23 mouse cellular contexts compared by ENCODE assay signal in the genomic region with DNA sequence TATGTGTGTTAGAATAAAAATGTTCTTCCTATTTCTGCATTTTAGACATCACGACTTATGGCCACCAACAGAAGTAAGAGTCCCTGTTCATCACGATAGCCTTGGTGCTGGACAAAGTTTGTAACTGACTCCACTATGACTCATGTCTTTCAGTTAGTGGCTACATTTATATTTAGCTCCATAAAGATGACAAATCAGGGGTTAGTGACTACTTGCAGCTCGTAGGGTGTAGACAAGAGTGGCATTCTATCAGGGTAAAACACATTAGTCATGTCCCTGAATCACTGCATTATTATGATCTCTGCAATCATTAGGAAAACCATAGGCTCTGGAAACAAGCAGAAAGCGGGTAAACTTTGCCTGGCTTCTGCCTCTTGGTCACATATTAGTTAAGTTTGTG.
"Had no signal": no experiment of that assay in that cellular context is flagged by ENCODE, and none has a peak within 500 bp of the region (broad histone marks: within the 10 kb centered on the region; RNA-seq: fewer than 3 reads in every experiment).

No protein-coding gene starts in this region.

- H3K4me3 ChIP-seq: limb, embryonic 10.5 days; limb, embryonic 13.5 days; liver, embryonic 12.5 days; liver, embryonic 15.5 days; lung, embryonic 15.5 days; midbrain, embryonic 10.5 days; midbrain, embryonic 13.5 days; neural tube, embryonic 12.5 days; neural tube, embryonic 15.5 days; stomach, embryonic 15.5 days had no signal

- H3K4me2 ChIP-seq: limb, embryonic 13.5 days; liver, embryonic 12.5 days; liver, embryonic 15.5 days; lung, embryonic 15.5 days; midbrain, embryonic 13.5 days; neural tube, embryonic 12.5 days; neural tube, embryonic 15.5 days; stomach, embryonic 15.5 days had no signal

- H3K36me3 ChIP-seq: limb, embryonic 10.5 days; limb, embryonic 13.5 days; liver, embryonic 12.5 days; liver, embryonic 15.5 days; lung, embryonic 15.5 days; midbrain, embryonic 10.5 days; midbrain, embryonic 13.5 days; neural tube, embryonic 12.5 days; neural tube, embryonic 15.5 days; stomach, embryonic 15.5 days had no signal

- DNase-seq: kidney, adult 9 months; kidney, postnatal 14 days; kidney, postnatal 4 days; liver; lung, adult 18-20 months; lung, postnatal 10 days; lung, postnatal 36 days; right cerebral cortex, adult 18-20 months; right cerebral cortex, postnatal 25 days; spleen, adult 18-20 months; thymus, postnatal 25 days had no signal

- H3K27ac ChIP-seq: limb, embryonic 10.5 days; limb, embryonic 13.5 days; liver, embryonic 12.5 days; liver, embryonic 15.5 days; lung, embryonic 15.5 days; midbrain, embryonic 10.5 days; midbrain, embryonic 13.5 days; neural tube, embryonic 12.5 days; neural tube, embryonic 15.5 days; stomach, embryonic 15.5 days had no signal

- ATAC-seq: liver, embryonic 12.5 days; midbrain, embryonic 13.5 days; midbrain, embryonic 16.5 days had no signal

- H3K4me1 ChIP-seq: liver, embryonic 12.5 days; liver, embryonic 15.5 days; lung, embryonic 15.5 days; megakaryocyte, embryonic 14.5 days; stomach, embryonic 15.5 days had no signal

- H3K9me3 ChIP-seq: limb, embryonic 10.5 days; limb, embryonic 13.5 days; liver, embryonic 12.5 days; liver, embryonic 15.5 days; lung, embryonic 15.5 days; midbrain, embryonic 10.5 days; midbrain, embryonic 13.5 days; neural tube, embryonic 12.5 days; neural tube, embryonic 15.5 days; stomach, embryonic 15.5 days had no signal

- H3K9ac ChIP-seq: limb, embryonic 13.5 days; liver, embryonic 12.5 days; liver, embryonic 15.5 days; lung, embryonic 15.5 days; midbrain, embryonic 13.5 days; neural tube, embryonic 12.5 days; neural tube, embryonic 15.5 days; stomach, embryonic 15.5 days had no signal

- H3K27me3 ChIP-seq: liver, embryonic 12.5 days; liver, embryonic 15.5 days; lung, embryonic 15.5 days; megakaryocyte, embryonic 14.5 days; neural tube, embryonic 12.5 days; neural tube, embryonic 15.5 days; stomach, embryonic 15.5 days had no signal
